Mouse (Mus musculus) frontal cortex, postnatal 36 days (tissue): ENCODE measurements around the gene Hebp1.
A peak's percentile ranks its signal among the peaks of the same experiment; 100 is the strongest.

Experiments used
- DNase-seq, 2 experiments: peaks; one replicate each; pipeline ENCODE4 v3.0.0; 2022; ENCODE audit warnings: low spot score in 2 of 2

Gene Hebp1

GRCm38 (mm10) chr6:135197446-135197845, 376 bp downstream of the Hebp1 start:
- DNase-seq, result no peak

- DNase-seq, result no peak
These were observed 1.1 kb downstream of the Hebp1 start for GRCm38 (mm10) chr6:135196707-135197106.

GRCm38 (mm10) chr6:135194907-135195306, 2.9 kb downstream of the Hebp1 start:
- no peak for DNase-seq

GRCm38 (mm10) chr6:135193733-135194132, 4.1 kb downstream of the Hebp1 start:
- no peak for DNase-seq

- no peak for DNase-seq
These were observed 4.8 kb downstream of the Hebp1 start for GRCm38 (mm10) chr6:135192993-135193392.

- DNase-seq, result no peak
These were observed 5.9 kb downstream of the Hebp1 start for GRCm38 (mm10) chr6:135191906-135192305.

GRCm38 (mm10) chr6:135190122-135190521, 7.7 kb downstream of the Hebp1 start:
- no peak for DNase-seq

GRCm38 (mm10) chr6:135188629-135189028, 9.2 kb downstream of the Hebp1 start:
- DNase-seq, result no peak

- no peak for DNase-seq
These were observed 10.5 kb downstream of the Hebp1 start for GRCm38 (mm10) chr6:135187076-135187917.

GRCm38 (mm10) chr6:135183961-135184360, 13.9 kb downstream of the Hebp1 start:
- DNase-seq, result no peak

- DNase-seq, result no peak
These were observed 14.9 kb downstream of the Hebp1 start for GRCm38 (mm10) chr6:135182925-135183324.

- DNase-seq, result no peak
These were observed 19.2 kb downstream of the Hebp1 start for GRCm38 (mm10) chr6:135178599-135178998.

- no peak for DNase-seq
These were observed 20.6 kb downstream of the Hebp1 start for GRCm38 (mm10) chr6:135177271-135177670.

- DNase-seq, result peak; percentile 29 to 36
These were observed 22.8 kb downstream of the Hebp1 start for GRCm38 (mm10) chr6:135175014-135175413.

- DNase-seq, result no peak
These were observed 26.1 kb downstream of the Hebp1 start for GRCm38 (mm10) chr6:135171736-135172135.

- no peak for DNase-seq
These were observed 28.6 kb downstream of the Hebp1 start for GRCm38 (mm10) chr6:135169246-135169645.

GRCm38 (mm10) chr6:135168471-135168870, 29.4 kb downstream of the Hebp1 start:
- no peak for DNase-seq

GRCm38 (mm10) chr6:135167380-135168311, 30.2 kb downstream of the Hebp1 start:
- DNase-seq, result peak; percentile 67 to 73

- DNase-seq, result no peak
These were observed 31.1 kb downstream of the Hebp1 start for GRCm38 (mm10) chr6:135166712-135167111.

- DNase-seq, result no peak
These were observed 31.6 kb downstream of the Hebp1 start for GRCm38 (mm10) chr6:135166262-135166661.

- DNase-seq, result no peak
These were observed 32.1 kb downstream of the Hebp1 start for GRCm38 (mm10) chr6:135165706-135166105.

- DNase-seq, result no peak
These were observed 32.6 kb downstream of the Hebp1 start for GRCm38 (mm10) chr6:135165191-135165590.

- no peak for DNase-seq
These were observed 35.0 kb downstream of the Hebp1 start for GRCm38 (mm10) chr6:135162861-135163260.
